Mouse (Mus musculus): ENCODE measurements around the gene Krt17. TPM values are rescaled to one million over a fixed set of nuclear protein-coding genes. Genes with fewer than 3 reads are reported as not detected.

The Krt17 gene
- total and polyA plus RNA-seq, 3 experiments: not detected

DNA sequence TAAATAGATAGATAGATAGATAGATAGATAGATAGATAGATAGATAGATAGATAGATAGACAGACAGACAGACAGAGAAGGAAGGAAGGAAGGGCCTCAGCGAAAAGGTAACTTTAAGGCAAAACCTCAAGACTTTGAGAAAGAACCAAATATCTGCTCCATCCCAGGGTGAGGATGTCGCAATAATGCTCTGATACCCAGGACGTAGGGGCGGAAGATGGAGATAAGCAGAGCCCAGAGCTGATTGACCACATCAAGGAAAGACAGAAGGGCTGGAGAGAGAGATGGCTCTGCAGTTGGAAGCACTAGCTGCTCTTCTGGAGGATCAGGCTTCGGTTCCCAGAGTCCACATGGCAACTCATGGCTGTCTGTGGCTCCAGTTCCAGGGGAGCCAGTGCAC is 40.5 kb upstream of the Krt17 start:
- peaks cover 0 to 3% of the 10 kb centered on the region in 2 experiments; a peak in 2 of 4 replicates for H3K4me1 ChIP-seq (ENCODE audit: control insufficient read depth in 1 of 2, insufficient read depth in 2 of 2, low read length in 2 of 2)
- peaks cover 0 to 3% of the 10 kb centered on the region in 2 experiments; a peak in 1 of 4 replicates for H3K36me3 ChIP-seq (ENCODE audit: control insufficient read depth in 1 of 2, insufficient read depth in 2 of 2, low read length in 2 of 2)
- TF ChIP-seq ZKSCAN1 (IDR thresholded peaks at IDR 0.05; ENCODE audit: low read depth, low read length): no peak
- no peak for TF ChIP-seq EP300 (IDR thresholded peaks at IDR 0.05; ENCODE audit: low read depth in 1 of 2, low read length in 2 of 2)
- TF ChIP-seq SIN3A (IDR thresholded peaks at IDR 0.05; ENCODE audit: low read length): no peak
- no peak for TF ChIP-seq NELFE (IDR thresholded peaks at IDR 0.05; ENCODE audit: low read depth, low read length)
- no peak for TF ChIP-seq MAZ (IDR thresholded peaks at IDR 0.05; ENCODE audit: low read depth, low read length)
- TF ChIP-seq MAX (IDR thresholded peaks at IDR 0.05; ENCODE audit: low read length): no peak
- no peak for TF ChIP-seq USF2 (IDR thresholded peaks at IDR 0.05; ENCODE audit: borderline replicate concordance in 1 of 2, insufficient read depth in 1 of 2, low read depth in 1 of 2, low read length in 2 of 2)
- TF ChIP-seq TBP (IDR thresholded peaks at IDR 0.05; ENCODE audit: low read depth, low read length): no peak
- TF ChIP-seq RAD21 (IDR thresholded peaks at IDR 0.05; ENCODE audit: low read depth, low read length): no peak
- no peak for TF ChIP-seq MXI1 (IDR thresholded peaks at IDR 0.05; ENCODE audit: low read depth, low read length)
- TF ChIP-seq TAL1 (IDR thresholded peaks at IDR 0.05; ENCODE audit: low read length): no peak
- no peak overlapping the region for H3K4me3 ChIP-seq (ENCODE audit: control insufficient read depth in 1 of 2, insufficient read depth in 1 of 2, low read depth in 2 of 2, low read length in 2 of 2)
- H3K27ac ChIP-seq (ENCODE audit: control insufficient read depth, low read depth, low read length): no peak overlapping the region
- no peak overlapping the region for H3K9ac ChIP-seq (ENCODE audit: control insufficient read depth, low read depth, low read length, poor library complexity, severe bottlenecking)
- no peaks in the 10 kb centered on the region for H3K9me3 ChIP-seq (replicated peaks; ENCODE audit: insufficient read depth, low read length)
- peaks cover 0 to 3% of the 10 kb centered on the region in 2 experiments; a peak in 2 of 4 replicates for H3K27me3 ChIP-seq (ENCODE audit: control insufficient read depth in 1 of 2, insufficient read depth in 2 of 2, low read length in 2 of 2)
- DNase-seq (ENCODE audit: low read depth, low spot score): no peak
- H3K79me2 ChIP-seq (ENCODE audit: control insufficient read depth, insufficient read depth, low read length, poor library complexity): no peaks in the 10 kb centered on the region

DNA sequence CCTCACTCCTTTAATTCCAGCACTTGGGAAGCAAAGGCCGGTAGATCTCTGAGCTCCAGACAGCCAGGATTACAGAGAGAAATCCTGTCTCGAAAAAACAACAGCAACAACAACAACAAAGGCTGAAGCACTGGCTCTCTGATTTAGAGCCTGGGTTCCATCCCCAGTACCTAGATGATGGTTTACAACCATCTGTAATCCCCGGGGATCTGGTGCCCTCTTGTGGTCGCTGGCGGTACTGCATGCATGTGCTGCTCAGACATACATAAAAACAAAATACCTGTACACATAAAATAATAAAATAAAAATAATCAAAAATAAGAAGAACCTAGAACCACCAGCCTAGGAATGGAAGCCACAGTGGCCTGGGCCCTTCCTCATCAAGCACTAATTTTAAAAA is 39.5 kb upstream of the Krt17 start:
- H3K27me3 ChIP-seq (ENCODE audit: control insufficient read depth in 1 of 2, insufficient read depth in 2 of 2, low read length in 2 of 2): peaks cover 0 to 2% of the 10 kb centered on the region in 2 experiments; a peak in 2 of 4 replicates
- H3K79me2 ChIP-seq (ENCODE audit: control insufficient read depth, insufficient read depth, low read length, poor library complexity): no peaks in the 10 kb centered on the region
- peaks cover 0 to 3% of the 10 kb centered on the region in 2 experiments; a peak in 2 of 4 replicates for H3K4me1 ChIP-seq (ENCODE audit: control insufficient read depth in 1 of 2, insufficient read depth in 2 of 2, low read length in 2 of 2)
- H3K4me3 ChIP-seq (ENCODE audit: control insufficient read depth in 1 of 2, insufficient read depth in 1 of 2, low read depth in 2 of 2, low read length in 2 of 2): 0 out of 4 replicates have a peak overlapping the region, but pooled peaks of 1 of the 2 experiments have one; percentile 30
- H3K36me3 ChIP-seq (ENCODE audit: control insufficient read depth in 1 of 2, insufficient read depth in 2 of 2, low read length in 2 of 2): peaks cover 0 to 3% of the 10 kb centered on the region in 2 experiments; a peak in 1 of 4 replicates
- H3K9me3 ChIP-seq (replicated peaks; ENCODE audit: insufficient read depth, low read length): no peaks in the 10 kb centered on the region
- no peak overlapping the region for H3K27ac ChIP-seq (ENCODE audit: control insufficient read depth, low read depth, low read length)
- no peak overlapping the region for H3K9ac ChIP-seq (ENCODE audit: control insufficient read depth, low read depth, low read length, poor library complexity, severe bottlenecking)
- DNase-seq (ENCODE audit: low read depth, low spot score): peak; percentile 84
- no peak for TF ChIP-seq ELF1 (IDR thresholded peaks at IDR 0.05; ENCODE audit: low read depth, low read length)
- no peak for TF ChIP-seq TAL1 (IDR thresholded peaks at IDR 0.05; ENCODE audit: low read length)
- TF ChIP-seq NRF1 (IDR thresholded peaks at IDR 0.05; ENCODE audit: insufficient read depth, low read depth, low read length, poor library complexity, severe bottlenecking): no peak
- no peak for TF ChIP-seq TCF12 (IDR thresholded peaks at IDR 0.05; ENCODE audit: low read depth, low read length)
- TF ChIP-seq CHD2 (IDR thresholded peaks at IDR 0.05; ENCODE audit: low read length): no peak
- TF ChIP-seq KAT2A (conservative IDR thresholded peaks at IDR 0.05; ENCODE audit: low read depth, low read length): no peak
- no peak for TF ChIP-seq RCOR1 (IDR thresholded peaks at IDR 0.05; ENCODE audit: low read depth, low read length)
- no peak for TF ChIP-seq POLR2AphosphoS2 (IDR thresholded peaks at IDR 0.05; ENCODE audit: low read length)
- no peak for TF ChIP-seq ZNF384 (IDR thresholded peaks at IDR 0.05; ENCODE audit: low read depth, low read length)
- TF ChIP-seq MAX (IDR thresholded peaks at IDR 0.05; ENCODE audit: low read length): no peak
- TF ChIP-seq GABPA (IDR thresholded peaks at IDR 0.05; ENCODE audit: low read depth, low read length): no peak
- TF ChIP-seq RAD21 (IDR thresholded peaks at IDR 0.05; ENCODE audit: low read depth, low read length): peak; percentile 56
- no peak for TF ChIP-seq CHD1 (IDR thresholded peaks at IDR 0.05; ENCODE audit: low read depth, low read length)
- TF ChIP-seq SMC3 (IDR thresholded peaks at IDR 0.05; ENCODE audit: low read depth, low read length): peak; percentile 57
- peak; percentile 93 to 98 (median 97) for TF ChIP-seq CTCF (IDR thresholded peaks at IDR 0.05 in 2 of 3, conservative IDR thresholded peaks at IDR 0.05 in 1 of 3; ENCODE audit: control insufficient read depth in 1 of 3, insufficient read depth in 1 of 3, low read depth in 2 of 3, low read length in 3 of 3, poor library complexity in 1 of 3, severe bottlenecking in 1 of 3)
- TF ChIP-seq SIN3A (IDR thresholded peaks at IDR 0.05; ENCODE audit: low read length): peak; percentile 27; the same call in 1 of the 2 replicates
- no peak for TF ChIP-seq E2F4 (IDR thresholded peaks at IDR 0.05; ENCODE audit: borderline replicate concordance, low read depth, low read length)
- 0 out of 2 replicates have a peak, but pooled peaks have one; percentile 24 for TF ChIP-seq ZC3H11A (IDR thresholded peaks at IDR 0.05; ENCODE audit: low read depth, low read length)
- TF ChIP-seq ZKSCAN1 (IDR thresholded peaks at IDR 0.05; ENCODE audit: low read depth, low read length): no peak
- TF ChIP-seq UBTF (IDR thresholded peaks at IDR 0.05; ENCODE audit: borderline replicate concordance, insufficient read depth, low read depth, low read length): no peak
- TF ChIP-seq ETS1 (IDR thresholded peaks at IDR 0.05; ENCODE audit: low read depth, low read length): no peak
- TF ChIP-seq USF2 (IDR thresholded peaks at IDR 0.05; ENCODE audit: borderline replicate concordance in 1 of 2, insufficient read depth in 1 of 2, low read depth in 1 of 2, low read length in 2 of 2): no peak
- no peak for TF ChIP-seq USF1 (IDR thresholded peaks at IDR 0.05; ENCODE audit: low read depth, low read length)
- no peak for TF ChIP-seq EP300 (IDR thresholded peaks at IDR 0.05; ENCODE audit: low read depth in 1 of 2, low read length in 2 of 2)
- TF ChIP-seq MXI1 (IDR thresholded peaks at IDR 0.05; ENCODE audit: low read depth, low read length): no peak
- TF ChIP-seq MEF2A (IDR thresholded peaks at IDR 0.05; ENCODE audit: extremely low read depth, insufficient replicate concordance, low read depth, low read length, poor library complexity, severe bottlenecking): no peak

Data from MEL (cell line).